Mouse (Mus musculus) spleen, adult 2 months (tissue): ENCODE measurements around the gene Prg3. TPM values are rescaled to one million over a fixed set of nuclear protein-coding genes. Genes with fewer than 3 reads are reported as not detected.

ENCODE experiments used
- DNase-seq, 2 experiments: peaks; one replicate each; pipeline versions ENCODE4 v3.0.0 to v3.0.0-alpha.2; 2012 to 2021; ENCODE audit warnings: low spot score in 2 of 2, low read depth in 1 of 2
- H3K27ac ChIP-seq: fragments of 200-500 bp; 2 replicates; pipeline ENCODE4 v1.5.1; 2012; ENCODE audit warnings: low read length, inconsistent platforms; ENCODE audit not compliant: insufficient read depth
- H3K27me3 ChIP-seq: fragments of 200-500 bp; 2 replicates; pipeline ENCODE4 v1.6.1; 2012; ENCODE audit warnings: mild to moderate bottlenecking, moderate library complexity, low read length, inconsistent platforms; ENCODE audit not compliant: control insufficient read depth, insufficient read depth
- H3K36me3 ChIP-seq: fragments of 200-500 bp; 2 replicates; pipeline ENCODE4 v1.6.1; 2012; ENCODE audit warnings: mild to moderate bottlenecking, low read length, inconsistent platforms; ENCODE audit not compliant: control insufficient read depth, insufficient read depth
- H3K4me1 ChIP-seq: fragments of 200-500 bp; 2 replicates; pipeline ENCODE4 v1.6.1; 2011; ENCODE audit warnings: inconsistent platforms; ENCODE audit not compliant: control insufficient read depth, insufficient read depth, insufficient read length
- H3K4me3 ChIP-seq: fragments of 200-500 bp; 2 replicates; pipeline ENCODE4 v1.5.1; 2011; ENCODE audit warnings: mild to moderate bottlenecking, inconsistent platforms; ENCODE audit not compliant: insufficient read depth, insufficient read length; ENCODE audit errors: extremely low read depth
- CTCF ChIP-seq: fragments of 200-500 bp; IDR thresholded peaks from 2 replicates; pipeline ENCODE4 v1.5.1; 2011; ENCODE audit warnings: mild to moderate bottlenecking, inconsistent platforms; ENCODE audit not compliant: insufficient read depth, insufficient read length, insufficient replicate concordance; ENCODE audit errors: extremely low read depth
- POLR2A ChIP-seq: fragments of 200-500 bp; IDR thresholded peaks from 2 replicates; pipeline ENCODE4 v1.6.1; 2011; ENCODE audit warnings: low read depth, low read length, inconsistent platforms
- WGBS: fragments of 180-500 bp; shearing (Covaris S2); methylation state at CpG from one replicate; pipeline ENCODE4 v1.1.7; 2018; 5-methylcytosine and 5-hydroxymethylcytosine counted together
- polyA plus RNA-seq: library from polyadenylated mRNA; depleted of rRNA; stranded (reverse); fragments of >200 nt; gene quantifications from 2 replicates; pipeline ENCODE4 v1.2.3, GENCODE M21; 2012

Gene Prg3
- polyA plus RNA-seq, 1 experiment: 3.7 TPM

DNA sequence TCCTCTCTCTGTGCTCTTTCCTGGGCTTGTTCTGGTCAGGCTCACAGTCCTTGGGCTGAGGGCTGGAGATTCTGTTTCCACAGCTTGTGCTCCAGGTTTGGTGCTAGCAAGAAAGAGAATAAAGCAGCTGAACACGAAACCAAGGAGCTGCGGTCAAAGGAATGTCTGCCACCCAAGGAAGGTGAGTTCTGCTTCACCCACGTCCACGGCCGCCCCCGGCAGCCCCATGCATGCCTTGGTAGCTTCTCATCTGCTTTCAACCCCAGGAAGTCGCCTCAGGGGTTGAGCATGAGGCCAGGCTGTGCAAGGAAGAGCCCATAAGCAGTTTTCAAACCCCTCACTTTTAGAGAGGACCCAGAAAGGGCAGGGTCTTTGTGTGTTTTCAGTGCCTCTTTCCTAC, 39.8 kb upstream of the Prg3 start:
- H3K36me3 ChIP-seq: peaks cover 16% of the 10 kb centered on the region
- H3K27me3 ChIP-seq: no peaks in the 10 kb centered on the region
- DNase-seq: no peak
- no peak overlapping the region for H3K4me3 ChIP-seq
- H3K27ac ChIP-seq: no peak overlapping the region
- WGBS: 98% methylated on average over 7 of the region's 7 CpGs
- H3K4me1 ChIP-seq: no peaks in the 10 kb centered on the region
- no peak for TF ChIP-seq POLR2A
- TF ChIP-seq CTCF: no peak

- no peaks in the 10 kb centered on the region for H3K4me1 ChIP-seq
- no peak overlapping the region for H3K4me3 ChIP-seq
- H3K36me3 ChIP-seq: peaks cover 16% of the 10 kb centered on the region
- no peak for TF ChIP-seq CTCF
- TF ChIP-seq POLR2A: no peak
- H3K27ac ChIP-seq: no peak overlapping the region
- WGBS: 91% methylated on average over 2 of the region's 2 CpGs
- DNase-seq: no peak
- no peaks in the 10 kb centered on the region for H3K27me3 ChIP-seq
Measured at GRCm38 (mm10) chr2:84948721-84949120, 39.3 kb upstream of the Prg3 start.

DNA sequence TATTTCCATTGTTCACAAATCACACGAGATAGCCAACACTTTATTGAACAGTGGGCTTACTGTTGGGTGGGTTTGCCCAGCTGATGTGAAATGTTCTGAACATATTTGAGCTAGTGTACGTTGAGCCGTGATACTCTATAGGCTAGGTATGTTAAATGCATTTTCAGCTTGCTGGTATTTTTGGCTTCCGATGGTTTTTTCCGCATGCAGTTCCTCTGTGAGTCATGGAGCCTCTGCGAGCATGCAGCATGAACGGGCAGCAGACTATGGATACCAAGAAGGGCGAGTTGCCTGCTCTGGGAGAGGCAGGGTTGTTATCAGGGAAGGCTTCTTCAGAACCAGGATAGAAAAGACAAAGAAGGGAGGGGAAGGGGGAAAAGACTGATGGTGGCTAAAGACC, 37.0 kb upstream of the Prg3 start:
- H3K36me3 ChIP-seq: peaks cover 16% of the 10 kb centered on the region

GRCm38 (mm10) chr2:84952251-84952650, 35.8 kb upstream of the Prg3 start:
- Histone ChIP-seq H3K27me3 (no peaks in the 10 kb centered on the region), H3K36me3 (peaks cover 16% of the 10 kb centered on the region), H3K4me3 (no peak overlapping the region), H3K4me1 (no peaks in the 10 kb centered on the region), H3K27ac (no peak overlapping the region)
- no peak for DNase-seq
- 98% methylated on average over 1 of the region's 1 CpGs for WGBS
- no peak for TF ChIP-seq CTCF

More for the DNA sequence above, 37.0 kb upstream of the Prg3 start:
- Histone ChIP-seq H3K27ac (no peak overlapping the region), H3K27me3 (no peaks in the 10 kb centered on the region), H3K4me1 (no peaks in the 10 kb centered on the region), H3K4me3 (no peak overlapping the region)
- TF ChIP-seq POLR2A: no peak
- no peak for TF ChIP-seq CTCF
- WGBS: 95% methylated on average over 8 of the region's 8 CpGs
- DNase-seq: no peak

GRCm38 (mm10) chr2:84952693-84953092, 35.3 kb upstream of the Prg3 start:
- Histone ChIP-seq H3K4me1 (no peaks in the 10 kb centered on the region), H3K4me3 (no peak overlapping the region), H3K27me3 (no peaks in the 10 kb centered on the region), H3K27ac (no peak overlapping the region), H3K36me3 (peaks cover 15% of the 10 kb centered on the region)
- 91% methylated on average over 4 of the region's 4 CpGs for WGBS
- DNase-seq: no peak
- TF ChIP-seq POLR2A (no peak), CTCF (no peak)

GRCm38 (mm10) chr2:84955435-84955834, 32.6 kb upstream of the Prg3 start:
- no peak for TF ChIP-seq POLR2A
- TF ChIP-seq CTCF: no peak
- Histone ChIP-seq H3K4me1 (no peaks in the 10 kb centered on the region), H3K36me3 (peaks cover 4% of the 10 kb centered on the region; the same call in 1 of the 2 replicates), H3K27me3 (no peaks in the 10 kb centered on the region), H3K4me3 (no peak overlapping the region), H3K27ac (no peak overlapping the region)
- DNase-seq: no peak
- 98% methylated on average over 9 of the region's 9 CpGs for WGBS

DNA sequence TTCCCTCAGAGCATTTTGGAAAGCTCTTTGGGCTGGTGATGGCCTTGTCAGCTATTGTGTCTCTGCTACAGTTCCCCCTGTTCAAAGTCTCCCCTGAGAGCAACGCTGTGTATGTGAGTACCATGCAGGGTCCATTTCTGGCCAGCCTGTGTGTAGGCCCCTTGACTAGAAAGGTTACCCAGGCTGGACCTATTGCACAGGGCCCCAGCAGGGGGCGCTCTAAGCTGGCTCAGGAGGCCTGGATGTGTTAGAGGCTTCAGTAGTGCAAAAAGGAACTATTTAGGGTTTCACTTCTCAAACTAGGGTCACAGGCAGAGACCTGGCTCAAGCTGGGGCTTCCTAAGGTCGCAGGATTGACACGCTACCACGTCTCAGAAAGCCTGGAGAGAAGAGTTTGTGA, 31.7 kb upstream of the Prg3 start:
- no peak overlapping the region for H3K27ac ChIP-seq
- DNase-seq: peak; percentile 57 to 83
- WGBS: 26% methylated on average over 5 of the region's 5 CpGs
- H3K36me3 ChIP-seq: 0 out of 2 replicates have a peak, but pooled peaks cover 3% of the 10 kb centered on the region
- no peaks in the 10 kb centered on the region for H3K27me3 ChIP-seq
- no peak overlapping the region for H3K4me3 ChIP-seq
- TF ChIP-seq CTCF: peak; percentile 95
- no peak for TF ChIP-seq POLR2A
- peaks cover under 1% of the 10 kb centered on the region; the same call in 1 of the 2 replicates for H3K4me1 ChIP-seq
